Mouse (Mus musculus) splenic B cell, adult 2 months (primary cell): Measurements from ENCODE around the gene Acvrl1.

Experiments used
- DNase-seq: peaks from one replicate; pipeline ENCODE4 v3.0.0-alpha.2; 2011; ENCODE audit warnings: low read depth, low spot score
- H3K27me3 ChIP-seq: 2 replicates; pipeline ENCODE4 v1.6.1; 2012; ENCODE audit warnings: mild to moderate bottlenecking, low read length, moderate library complexity, mixed read lengths; ENCODE audit not compliant: control insufficient read depth, poor library complexity, insufficient read depth, severe bottlenecking
- H3K36me3 ChIP-seq: 2 replicates; pipeline ENCODE4 v1.6.1; 2012; ENCODE audit warnings: mild to moderate bottlenecking, low read length, moderate library complexity, mixed read lengths; ENCODE audit not compliant: control insufficient read depth, poor library complexity, insufficient read depth, severe bottlenecking

The Acvrl1 gene

DNA sequence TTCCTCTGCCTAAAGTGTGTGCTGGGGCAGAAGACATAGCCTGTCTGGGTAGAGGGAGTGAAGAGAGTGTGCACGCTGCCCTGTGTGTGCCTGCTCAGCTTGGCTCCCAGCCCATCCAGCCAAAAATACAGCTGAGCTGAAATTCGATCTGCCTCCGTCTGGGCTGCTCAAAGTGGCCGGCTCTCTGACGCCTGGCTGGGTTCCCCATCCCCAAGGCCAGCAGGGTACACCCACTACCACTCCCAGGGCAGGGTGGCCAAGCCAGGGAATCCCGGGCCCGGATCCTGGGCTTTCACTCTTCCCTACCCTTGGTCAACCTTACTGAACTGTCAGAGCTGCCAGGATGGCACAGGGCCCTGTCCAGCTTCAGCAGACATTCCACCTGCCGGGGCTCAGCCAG, 15.2 kb downstream of the Acvrl1 start:
- no peak for DNase-seq
- H3K36me3 ChIP-seq = no peaks in the 10 kb centered on the region

DNA sequence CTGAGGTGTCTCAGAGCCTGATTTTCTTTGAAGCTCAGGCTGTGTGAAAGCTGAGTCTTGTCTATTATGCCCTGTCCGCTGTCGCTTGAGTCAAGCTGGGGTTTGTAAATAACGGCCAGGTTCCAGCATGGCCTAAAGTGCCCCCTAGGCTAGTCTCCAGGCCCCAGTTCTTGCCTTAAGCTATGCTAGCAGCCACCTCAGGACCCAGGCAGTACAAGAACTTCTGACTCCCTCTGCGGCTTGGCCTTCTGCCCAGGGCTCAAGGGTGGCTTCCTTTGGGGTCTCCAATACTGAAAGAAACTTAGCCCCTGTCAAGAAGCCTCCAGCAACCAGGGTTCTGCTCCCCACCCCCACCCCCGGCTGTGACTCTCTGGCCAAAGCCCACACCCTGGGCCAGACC, 15.9 kb downstream of the Acvrl1 start:
- no peaks in the 10 kb centered on the region for H3K36me3 ChIP-seq
- no peak for DNase-seq
- H3K27me3 ChIP-seq = no peaks in the 10 kb centered on the region

More for the DNA sequence above, 15.2 kb downstream of the Acvrl1 start:
- H3K27me3 ChIP-seq = no peaks in the 10 kb centered on the region

DNA sequence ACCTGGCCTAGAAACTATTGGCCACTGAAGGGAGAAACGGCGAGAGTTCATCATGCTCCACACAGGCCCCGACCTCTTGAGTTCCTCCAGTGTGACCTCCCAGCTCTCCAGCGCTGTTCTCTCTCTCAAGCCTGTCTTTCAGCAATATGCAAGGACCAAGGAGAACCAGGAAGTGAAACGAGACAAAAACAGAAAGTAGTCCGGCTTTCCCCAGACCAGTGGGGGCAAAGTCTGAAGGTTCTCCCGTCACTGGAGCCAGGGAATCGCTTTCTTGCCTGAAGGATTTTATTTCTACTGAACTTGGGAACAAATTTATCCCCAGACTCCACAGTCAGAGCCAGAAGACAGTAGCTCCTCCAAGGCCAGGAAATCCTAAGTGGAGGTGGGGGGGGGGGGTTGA, 16.5 kb downstream of the Acvrl1 start:
- DNase-seq = no peak
- no peaks in the 10 kb centered on the region for H3K36me3 ChIP-seq
- no peaks in the 10 kb centered on the region for H3K27me3 ChIP-seq

GRCm38 (mm10) chr15:101145424-101146099, 17.2 kb downstream of the Acvrl1 start:
- DNase-seq = peak; percentile 90
- no peaks in the 10 kb centered on the region for H3K36me3 ChIP-seq
- H3K27me3 ChIP-seq = no peaks in the 10 kb centered on the region

GRCm38 (mm10) chr15:101146100-101146965, 18.0 kb downstream of the Acvrl1 start:
- peak; percentile 31 for DNase-seq
- H3K36me3 ChIP-seq = no peaks in the 10 kb centered on the region
- no peaks in the 10 kb centered on the region for H3K27me3 ChIP-seq

- DNase-seq = peak; percentile 58
- no peaks in the 10 kb centered on the region for H3K27me3 ChIP-seq
- H3K36me3 ChIP-seq = no peaks in the 10 kb centered on the region
Observed at GRCm38 (mm10) chr15:101147115-101147909, 19.0 kb downstream of the Acvrl1 start.

GRCm38 (mm10) chr15:101147910-101148273, 19.6 kb downstream of the Acvrl1 start:
- no peak for DNase-seq
- no peaks in the 10 kb centered on the region for H3K36me3 ChIP-seq

GRCm38 (mm10) chr15:101148604-101149003, 20.3 kb downstream of the Acvrl1 start:
- no peaks in the 10 kb centered on the region for H3K36me3 ChIP-seq
- no peak for DNase-seq
- no peaks in the 10 kb centered on the region for H3K27me3 ChIP-seq

More at GRCm38 (mm10) chr15:101147910-101148273, 19.6 kb downstream of the Acvrl1 start:
- no peaks in the 10 kb centered on the region for H3K27me3 ChIP-seq

GRCm38 (mm10) chr15:101151409-101152261, 23.3 kb downstream of the Acvrl1 start:
- H3K27me3 ChIP-seq = no peaks in the 10 kb centered on the region
- no peak for DNase-seq
- H3K36me3 ChIP-seq = no peaks in the 10 kb centered on the region

GRCm38 (mm10) chr15:101154700-101155616, 26.6 kb downstream of the Acvrl1 start:
- H3K27me3 ChIP-seq = no peaks in the 10 kb centered on the region
- no peaks in the 10 kb centered on the region for H3K36me3 ChIP-seq
- peak; percentile 49 for DNase-seq

DNA sequence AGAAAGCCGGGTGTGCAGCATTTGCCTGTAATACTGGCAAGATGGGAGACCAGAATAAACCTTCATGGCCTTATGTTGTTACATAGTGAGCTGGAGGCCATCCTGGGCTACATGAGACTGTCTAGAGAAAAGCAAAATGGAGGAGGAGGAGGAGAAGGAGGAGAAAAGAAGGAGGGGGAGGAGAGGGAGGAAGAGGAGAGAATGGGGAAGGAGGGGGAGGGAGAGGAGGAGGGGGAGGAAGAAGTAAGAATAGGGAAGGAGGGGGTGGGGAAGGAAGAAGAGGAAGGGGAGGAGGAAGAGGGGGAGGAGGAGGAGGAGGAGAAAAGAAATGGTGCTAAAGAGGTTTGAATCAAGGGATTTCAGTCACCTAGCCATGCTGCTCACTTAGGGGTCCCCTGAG, 31.8 kb downstream of the Acvrl1 start:
- Histone ChIP-seq H3K36me3 (no peaks in the 10 kb centered on the region), H3K27me3 (no peaks in the 10 kb centered on the region; the same call in 1 of the 2 replicates)
- no peak for DNase-seq

- no peak for DNase-seq
- Histone ChIP-seq H3K27me3 (no peaks in the 10 kb centered on the region; the same call in 1 of the 2 replicates), H3K36me3 (no peaks in the 10 kb centered on the region)
Observed at GRCm38 (mm10) chr15:101160591-101160990, 32.3 kb downstream of the Acvrl1 start.

DNA sequence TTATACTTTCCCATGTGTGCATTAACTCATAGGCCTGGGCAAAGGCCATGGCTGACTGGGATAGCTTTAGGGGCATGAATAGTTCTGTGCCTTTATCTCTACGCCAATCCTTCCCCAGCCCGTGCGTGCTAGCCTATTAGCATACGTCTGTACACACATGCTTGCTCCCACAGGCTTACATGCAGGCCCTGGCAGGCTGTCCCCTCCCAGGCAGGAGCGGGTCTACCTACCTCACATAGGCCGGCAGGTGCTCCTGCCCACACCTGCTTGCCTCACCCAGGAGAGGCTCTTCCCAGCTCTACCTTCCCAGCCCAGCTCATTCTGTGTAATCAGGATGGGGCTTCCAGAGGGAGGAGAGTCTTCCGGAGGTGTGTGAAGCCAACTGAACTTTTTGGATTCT, 33.2 kb downstream of the Acvrl1 start:
- Histone ChIP-seq H3K36me3 (no peaks in the 10 kb centered on the region), H3K27me3 (no peaks in the 10 kb centered on the region; the same call in 1 of the 2 replicates)
- no peak for DNase-seq
